Mouse (Mus musculus) frontal cortex, postnatal 14 days (tissue): ENCODE measurements at regions not wholly inside any gene's neighbourhood (a gene's known extent, or its start where the extent isn't known, plus 50 kb on each side); places are given as distances from the start of the nearest gene placed in this dataset.
A peak's percentile ranks its signal among the peaks of the same experiment; 100 is the strongest.

Source experiments
- DNase-seq, 2 experiments: peaks; one replicate each; pipeline ENCODE4 v3.0.0; 2022; ENCODE audit warnings: low spot score in 2 of 2

DNA sequence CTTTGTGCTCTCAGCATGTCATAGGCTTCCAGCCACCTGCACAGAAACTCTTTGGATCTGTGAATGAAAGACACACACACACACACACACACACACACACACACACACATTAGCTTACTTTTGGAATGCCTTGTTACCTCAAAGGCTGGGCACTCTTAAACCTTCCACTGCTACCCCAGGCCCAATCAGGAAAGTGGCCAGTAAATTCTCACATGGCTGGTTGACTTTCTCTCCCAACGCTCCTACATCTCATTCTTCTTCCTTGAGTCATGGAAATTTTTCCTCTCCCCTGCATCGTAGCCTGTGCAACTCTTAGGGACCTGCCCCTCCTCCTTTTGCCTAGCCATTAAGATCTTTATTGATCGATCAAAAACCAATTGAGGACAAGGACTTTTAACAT is 465.3 kb upstream of the Cpeb2 start:
- no peak for DNase-seq

DNA sequence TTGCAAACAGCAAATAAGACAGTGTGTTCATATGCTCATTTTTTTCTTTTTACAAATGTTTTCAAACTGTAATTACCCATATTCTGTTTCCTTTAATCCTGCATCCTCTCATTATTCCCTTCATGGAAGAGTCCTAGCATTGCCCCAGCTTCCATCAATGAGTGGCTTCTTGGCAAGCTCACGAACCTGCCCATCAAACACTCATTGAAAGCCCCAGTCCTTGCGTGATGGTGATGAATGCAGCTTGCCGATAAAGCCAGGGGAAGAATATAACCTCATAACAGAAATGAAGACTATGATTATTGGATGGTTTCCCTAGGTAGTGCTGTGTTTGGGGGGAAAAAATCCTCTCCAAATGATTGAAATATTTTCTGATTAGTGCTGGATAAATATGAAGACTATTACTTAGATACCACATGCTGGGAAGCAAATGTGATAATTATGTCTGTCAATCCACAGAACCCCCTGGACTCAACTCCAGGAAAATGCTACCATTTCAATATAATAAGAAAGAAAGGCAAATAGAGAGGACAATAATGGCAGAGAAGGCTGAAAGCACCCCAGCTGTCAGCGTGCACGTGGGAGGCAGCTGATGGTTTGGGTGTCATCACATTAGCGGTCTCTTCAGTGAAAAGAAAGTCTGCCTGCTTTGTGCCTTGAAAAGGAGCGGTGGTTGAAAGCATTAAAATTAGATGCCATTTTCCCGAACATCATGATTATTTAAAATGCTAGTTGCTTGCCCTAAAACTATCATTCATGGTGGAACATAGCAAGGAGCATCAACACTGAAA is 455.7 kb upstream of the Cpeb2 start:
- DNase-seq: peak; percentile 6 to 7

DNA sequence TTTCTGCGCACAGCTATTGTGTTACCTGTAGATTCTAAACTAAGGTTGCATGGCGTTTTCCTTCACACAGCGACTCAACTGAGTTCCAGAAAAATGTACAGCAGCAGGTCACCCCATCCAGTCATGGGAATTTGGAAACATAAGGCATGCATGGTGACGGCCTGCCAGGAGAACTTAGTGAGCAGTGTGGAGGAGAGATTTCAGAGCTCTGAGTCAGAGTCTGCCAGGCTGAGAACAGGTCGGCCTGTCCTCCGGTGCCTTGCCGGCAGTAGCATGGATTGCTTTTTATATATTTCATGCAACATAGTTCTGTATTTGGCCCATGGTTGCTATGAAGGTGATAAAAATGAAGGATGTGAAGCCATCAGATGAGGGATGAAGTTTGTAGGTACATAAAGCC is 427.0 kb upstream of the Cpeb2 start:
- DNase-seq: peak in 1 of 2 experiments; percentile 5
